Mouse (Mus musculus): Measurements from ENCODE around the gene Reg3d. TPM values are rescaled to one million over a fixed set of nuclear protein-coding genes. Genes with fewer than 3 reads are reported as not detected.
"Not testable (repeated sequence)": the region's sequence is repeated elsewhere in the genome, so short reads cannot be mapped to it uniquely, and the experiment has no call there.

The Reg3d gene
- total RNA-seq (2021) = not detected in 2 replicates
- long read RNA-seq = 0 reads

DNA sequence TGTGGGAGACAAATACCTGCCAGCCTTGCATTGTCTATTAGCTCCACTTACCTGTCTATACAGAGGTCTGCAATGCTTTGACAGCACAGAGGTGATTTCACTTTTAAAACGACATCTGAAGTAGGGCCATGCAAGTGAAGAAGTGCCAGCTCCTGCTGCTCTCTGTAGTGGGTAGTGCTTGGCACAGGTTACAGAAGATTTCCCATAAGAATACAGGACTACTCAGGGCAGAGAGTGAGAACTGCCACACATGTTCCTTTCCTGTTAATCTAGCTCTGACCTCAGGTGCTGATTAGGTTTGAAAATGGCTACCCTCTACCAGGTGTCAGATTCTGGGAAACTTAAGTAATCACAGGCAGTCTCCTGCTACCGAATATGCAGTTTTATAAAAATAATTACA lies at the start of gene Reg3d:
Reg3d (minus strand) TSS at position 101 of the 400 bp plus-strand sequence.
- no peak for DNase-seq

DNA sequence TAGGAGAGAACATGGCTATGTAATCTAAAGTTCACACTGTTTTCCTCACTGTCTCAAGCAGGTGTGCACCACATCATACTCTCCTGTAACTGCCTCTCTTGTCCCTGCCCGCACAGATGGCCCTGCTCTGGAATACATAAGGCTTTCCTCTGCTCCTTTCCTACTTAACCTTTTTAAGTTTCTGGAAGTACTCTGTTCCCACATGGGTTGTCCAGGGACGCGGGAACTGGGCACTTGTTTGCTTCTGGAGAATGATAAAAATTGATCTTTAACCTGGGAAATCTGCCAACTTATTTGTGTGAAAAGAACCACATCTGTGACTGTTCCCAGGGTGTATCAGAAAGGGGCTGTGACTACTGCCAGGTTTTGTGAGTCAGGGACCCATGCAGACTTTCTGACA lies 46.8 kb upstream of the Reg3d start:
- no peak for DNase-seq

DNA sequence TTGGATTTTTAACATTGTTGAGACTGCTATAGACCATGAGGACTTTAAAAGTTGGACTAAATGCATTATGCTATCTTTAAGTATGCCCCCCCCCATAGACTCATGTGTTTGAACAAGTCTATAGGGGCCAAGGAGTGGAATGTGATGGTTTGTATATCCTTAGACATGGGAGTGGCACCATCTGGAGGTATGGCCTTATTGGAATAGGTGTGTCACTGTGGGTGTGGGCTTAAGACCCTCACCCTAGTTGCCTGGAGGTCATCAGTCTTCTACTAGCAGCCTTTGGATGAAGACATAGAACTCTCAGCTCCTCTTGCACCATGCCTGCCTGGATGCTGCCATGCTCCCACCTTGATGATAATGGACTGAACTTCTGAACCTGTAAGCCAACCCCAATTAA lies 43.7 kb upstream of the Reg3d start, which contains the start of gene Reg1:
Reg1 (plus strand) TSS at position 301 of the 400 bp plus-strand sequence.
- DNase-seq = not testable (repeated sequence)

DNA sequence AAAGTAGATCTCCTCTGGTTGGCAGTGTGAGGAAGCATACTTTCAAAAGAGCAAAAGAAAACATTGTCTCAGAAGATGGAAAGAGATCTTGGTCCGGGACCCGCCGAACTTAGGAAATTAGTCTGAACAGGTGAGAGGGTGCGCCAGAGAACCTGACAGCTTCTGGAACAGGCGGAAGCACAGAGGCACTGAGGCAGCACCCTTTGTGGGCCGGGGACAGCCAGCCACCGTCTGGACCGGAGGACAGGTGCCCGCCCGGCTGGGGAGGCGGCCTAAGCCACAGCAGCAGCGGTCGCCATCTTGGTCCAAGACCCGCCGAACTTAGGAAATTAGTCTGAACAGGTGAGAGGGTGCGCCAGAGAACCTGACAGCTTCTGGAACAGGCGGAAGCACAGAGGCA lies 16.7 kb upstream of the Reg3d start, which contains the start of gene Reg2:
Reg2 (plus strand) TSS at position 301 of the 400 bp plus-strand sequence.
- not testable (repeated sequence) for DNase-seq

DNA sequence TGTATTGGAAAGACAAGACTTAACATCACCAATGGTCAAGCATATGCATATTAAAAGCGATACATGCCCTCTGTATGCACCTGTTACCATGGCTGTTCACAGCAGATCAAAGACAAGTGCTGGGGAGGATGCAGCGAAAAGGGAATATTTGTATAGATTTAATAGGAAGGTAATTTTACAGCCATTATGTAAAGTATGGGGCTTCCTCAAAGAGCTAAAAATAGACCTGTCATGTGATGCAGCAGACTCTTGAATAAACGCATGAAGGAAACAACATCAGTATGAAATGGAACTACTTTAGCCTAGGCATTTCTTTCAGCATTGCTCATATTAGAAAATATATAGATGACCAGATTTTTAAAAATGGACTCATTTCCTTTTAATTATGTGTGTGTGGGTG lies 6.9 kb upstream of the Reg3d start:
- no peak for DNase-seq

DNA sequence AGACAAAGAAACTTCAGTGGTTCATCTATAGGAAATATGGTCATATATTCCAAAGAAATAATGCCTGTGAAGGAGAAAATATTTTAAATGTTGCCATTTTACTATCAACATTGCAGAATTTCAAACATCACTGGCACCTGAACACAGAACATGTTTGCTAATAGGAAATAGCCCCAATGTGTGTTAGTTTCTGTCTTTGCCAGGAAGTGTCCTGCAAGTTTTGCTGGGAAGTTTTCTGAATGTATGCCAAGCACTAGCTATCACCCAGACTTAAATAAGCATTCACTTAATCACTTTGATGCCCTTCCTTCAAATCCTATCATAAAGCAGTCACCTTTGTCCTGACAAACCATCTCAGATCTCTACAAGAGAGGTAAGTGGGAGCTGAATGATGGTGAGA lies 1.7 kb upstream of the Reg3d start, which contains the start of gene Reg3a:
Reg3a (plus strand) TSS at position 301 of the 400 bp plus-strand sequence.
- no peak for DNase-seq

DNA sequence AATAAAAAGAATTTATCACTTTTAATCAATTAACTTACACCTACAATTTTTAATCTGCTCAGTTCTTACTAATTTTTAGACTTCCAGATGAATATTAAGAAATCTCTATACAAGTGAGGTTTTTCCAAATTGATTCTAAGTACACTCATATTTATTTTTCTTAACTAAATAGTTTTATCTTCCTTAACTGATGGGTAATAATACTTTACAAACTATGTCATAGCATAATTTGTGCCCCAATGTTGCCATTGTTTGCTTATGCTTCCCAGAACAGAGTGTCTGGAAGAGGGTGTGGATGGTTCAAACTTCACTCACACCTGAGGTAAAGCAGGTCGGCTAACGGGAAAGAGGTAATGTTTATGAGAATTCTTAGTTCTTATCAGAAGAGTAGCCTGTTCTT lies 8.3 kb downstream of the Reg3d start, which contains the start of gene Reg3b:
Reg3b (plus strand) TSS at position 301 of the 400 bp plus-strand sequence.
- no peak for DNase-seq

DNA sequence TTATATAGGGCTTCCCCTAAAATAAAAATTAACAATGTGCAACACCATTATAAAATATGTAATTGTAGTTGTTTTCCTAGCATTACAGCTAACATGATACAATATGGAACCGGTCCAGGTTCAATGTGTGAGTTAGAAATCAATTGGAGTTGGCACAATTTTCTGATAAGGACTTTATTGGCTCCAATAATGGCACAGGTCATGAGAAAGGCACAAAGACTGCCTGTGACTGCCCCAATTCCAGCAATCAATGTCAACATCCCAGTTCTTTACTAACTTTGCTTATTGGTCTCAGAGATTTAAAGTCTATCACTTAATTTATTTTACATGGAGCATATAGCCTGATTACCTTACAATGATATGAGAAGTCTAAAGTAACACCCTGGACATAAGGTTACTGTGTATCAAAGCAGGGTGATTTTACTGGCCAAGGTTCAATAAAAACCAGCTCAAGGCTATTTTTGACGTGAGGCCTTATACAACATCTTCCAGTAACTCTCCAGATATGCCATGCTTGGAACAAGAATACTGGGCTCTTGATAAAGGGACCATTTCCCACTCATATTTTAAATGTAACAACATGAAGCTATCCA lies 16.6 kb downstream of the Reg3d start:
- no peak for DNase-seq

DNA sequence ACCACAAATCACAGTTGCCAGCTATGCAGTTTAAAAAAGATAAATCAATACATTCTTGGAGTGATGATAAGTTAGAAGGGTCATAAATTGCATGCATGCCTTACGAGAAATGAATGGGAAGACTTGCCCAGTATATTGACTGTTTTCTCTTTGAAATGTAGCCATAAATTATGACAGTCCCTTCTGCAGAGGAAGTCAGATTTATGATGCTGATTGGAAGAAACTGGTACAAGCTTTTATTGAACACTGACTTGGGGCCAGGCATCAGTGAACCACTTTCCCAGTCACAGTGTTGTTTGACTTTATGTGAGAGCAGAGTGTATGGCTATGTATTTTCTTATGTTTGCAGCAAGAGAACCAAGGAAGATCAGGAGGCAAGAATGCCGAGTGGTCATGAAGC lies 37.0 kb downstream of the Reg3d start:
- no peak for DNase-seq

DNA sequence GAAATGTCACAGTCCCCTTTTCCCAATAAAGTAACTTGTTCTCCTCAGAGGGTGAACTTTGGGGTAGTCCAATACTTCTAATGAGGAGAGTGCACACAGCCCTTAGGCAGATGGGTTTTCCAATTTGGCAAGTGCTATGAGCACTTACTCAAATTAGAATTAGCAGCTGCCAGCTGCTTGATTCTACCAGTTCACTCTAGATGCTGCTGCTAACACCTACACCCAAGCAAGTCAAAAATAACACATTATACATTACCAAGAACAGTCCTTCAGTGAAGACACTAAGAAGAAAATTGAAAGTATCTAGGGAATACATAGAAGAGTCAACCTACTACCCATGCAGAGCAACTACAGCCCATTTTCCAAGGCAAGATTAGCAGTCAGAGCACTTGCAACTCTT lies 38.4 kb downstream of the Reg3d start:
- no peak for DNase-seq

DNA sequence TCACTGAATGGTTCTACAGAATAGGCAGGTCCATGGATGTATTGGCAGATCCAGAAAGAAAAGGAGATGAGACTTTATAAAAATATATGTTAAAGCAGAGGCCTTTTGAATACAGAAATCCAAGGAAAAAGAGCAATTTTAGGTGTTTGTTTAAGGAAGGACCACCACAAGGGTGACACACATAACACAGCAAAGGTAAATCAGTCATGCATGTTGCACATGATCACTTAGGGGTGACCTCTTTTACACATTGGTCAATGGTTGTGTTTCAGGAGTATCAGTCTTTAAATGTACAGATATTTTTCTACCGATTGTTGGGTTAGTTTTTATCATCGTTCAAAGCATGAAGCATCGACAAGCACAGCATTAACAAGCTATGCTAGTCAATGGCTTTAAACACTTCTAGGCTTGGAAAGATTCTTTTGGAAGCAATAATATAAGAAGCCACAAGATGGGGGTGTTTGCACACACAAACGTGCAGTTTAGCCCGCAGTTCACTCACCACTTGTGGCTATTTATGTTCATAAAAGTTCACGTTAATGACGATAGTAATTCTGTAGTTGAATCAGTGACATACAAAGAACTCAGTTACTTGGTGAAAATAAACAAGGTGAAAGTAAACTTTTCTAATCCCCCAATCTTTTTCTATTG lies 46.6 kb downstream of the Reg3d start:
- DNase-seq = no peak

DNA sequence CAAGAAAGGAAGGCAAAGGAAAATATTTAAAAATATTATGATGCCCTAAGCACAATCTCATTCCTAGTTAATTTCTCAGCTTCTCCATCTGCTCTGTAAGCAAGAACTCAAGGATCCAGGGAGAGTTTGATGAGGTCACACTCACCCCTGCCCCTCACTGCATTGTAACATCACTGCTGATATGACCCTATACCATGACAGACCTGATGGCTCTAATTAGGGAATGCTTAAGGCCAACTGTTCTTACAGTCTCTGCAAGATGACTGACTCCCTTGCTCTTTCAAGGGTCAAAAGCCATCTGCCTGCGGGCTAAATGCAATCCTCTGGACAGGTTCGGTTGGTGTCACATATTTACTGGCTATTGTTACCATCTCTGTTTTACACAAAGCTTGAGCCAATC lies 49.5 kb downstream of the Reg3d start:
- no peak for DNase-seq

DNA sequence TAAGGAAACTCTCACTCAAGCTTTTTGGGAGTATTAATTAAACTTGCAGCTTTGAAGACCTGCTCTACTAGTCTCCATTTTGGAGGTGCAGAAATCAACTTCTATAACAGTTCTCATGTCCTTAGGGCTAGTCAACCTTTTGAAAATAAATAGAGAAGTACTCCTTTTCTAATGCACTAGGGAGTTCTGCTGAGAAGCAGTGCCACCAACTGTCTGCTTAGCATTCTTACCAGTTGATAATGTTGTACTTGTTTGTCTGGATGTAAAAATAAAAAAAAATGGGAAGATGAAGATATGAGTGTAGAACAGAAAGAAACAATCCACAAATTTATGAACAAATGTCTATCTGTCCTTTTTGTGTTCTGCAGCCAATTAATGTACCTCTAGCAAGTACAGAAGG lies 50.9 kb downstream of the Reg3d start:
- DNase-seq = no peak

Other genes starting within 250 kb of the Reg3d start
- gene Reg3b, start 8.2 kb downstream of the Reg3d start, total RNA-seq (2021) = not detected in 2 replicates
- not detected in 2 replicates for gene Reg3a, start 1.8 kb upstream of the Reg3d start, total RNA-seq (2021)
- gene Reg2, start 16.8 kb upstream of the Reg3d start, total RNA-seq (2021) = not detected in 2 replicates
- not detected in 2 replicates for gene Reg1, start 43.8 kb upstream of the Reg3d start, total RNA-seq (2021)
- gene Reg3g, start 90.0 kb upstream of the Reg3d start, total RNA-seq (2021) = not detected in 2 replicates